Mouse (Mus musculus) retina, embryonic 14.5 days (tissue): ENCODE measurements around the gene Lrrc8b.

Source experiments
- DNase-seq: peaks from one replicate; pipeline ENCODE4 v3.0.0-alpha.2; 2015; ENCODE audit warnings: low spot score

Gene Lrrc8b

GRCm38 (mm10) chr5:105484247-105484646, 68.7 kb downstream of the Lrrc8b start:
- no peak for DNase-seq

- no peak for DNase-seq
Observed at GRCm38 (mm10) chr5:105484891-105485290, 69.3 kb downstream of the Lrrc8b start.

GRCm38 (mm10) chr5:105490211-105490610, 74.6 kb downstream of the Lrrc8b start:
- no peak for DNase-seq

- peak; percentile 72 for DNase-seq
Observed at GRCm38 (mm10) chr5:105491389-105491788, 75.8 kb downstream of the Lrrc8b start.

GRCm38 (mm10) chr5:105492367-105493246, 77.0 kb downstream of the Lrrc8b start:
- DNase-seq = peak; percentile 35

GRCm38 (mm10) chr5:105493377-105493776, 77.8 kb downstream of the Lrrc8b start:
- no peak for DNase-seq

- no peak for DNase-seq
Observed at GRCm38 (mm10) chr5:105494246-105494917, 78.8 kb downstream of the Lrrc8b start.

GRCm38 (mm10) chr5:105494918-105495901, 79.6 kb downstream of the Lrrc8b start:
- peak; percentile 92 for DNase-seq

- DNase-seq = no peak
Observed at GRCm38 (mm10) chr5:105496133-105496532, 80.6 kb downstream of the Lrrc8b start.

- DNase-seq = no peak
Observed at GRCm38 (mm10) chr5:105496586-105496985, 81.0 kb downstream of the Lrrc8b start.

- DNase-seq = peak; percentile 33
Observed at GRCm38 (mm10) chr5:105498429-105499000, 82.9 kb downstream of the Lrrc8b start.

GRCm38 (mm10) chr5:105499396-105499795, 83.8 kb downstream of the Lrrc8b start:
- DNase-seq = no peak

GRCm38 (mm10) chr5:105500132-105501121, 84.9 kb downstream of the Lrrc8b start:
- DNase-seq = peak; percentile 60

GRCm38 (mm10) chr5:105501136-105501535, 85.6 kb downstream of the Lrrc8b start:
- no peak for DNase-seq

GRCm38 (mm10) chr5:105508813-105509212, 93.2 kb downstream of the Lrrc8b start:
- DNase-seq = no peak

GRCm38 (mm10) chr5:105512297-105512696, 96.7 kb downstream of the Lrrc8b start:
- DNase-seq = no peak

GRCm38 (mm10) chr5:105515532-105515931, 100.0 kb downstream of the Lrrc8b start:
- DNase-seq = no peak

- no peak for DNase-seq
Observed at GRCm38 (mm10) chr5:105516290-105516689, 100.7 kb downstream of the Lrrc8b start.

- peak; percentile 26 for DNase-seq
Observed at GRCm38 (mm10) chr5:105517992-105518625, 102.5 kb downstream of the Lrrc8b start.

- no peak for DNase-seq
Observed at GRCm38 (mm10) chr5:105518626-105519095, 103.1 kb downstream of the Lrrc8b start.
